Mouse (Mus musculus) forebrain, embryonic 11.5 days (tissue): ENCODE measurements around the gene Lamtor1. TPM values are rescaled to one million over a fixed set of nuclear protein-coding genes. Genes with fewer than 3 reads are reported as not detected.
A peak's percentile ranks its signal among the peaks of the same experiment; 100 is the strongest.

ENCODE experiments used
- ATAC-seq: fragments of 200-750 bp; cut with Nextera tagmentation; replicated peaks from 2 replicates; pipeline ENCODE4 v1.8.0; 2017; ENCODE audit warnings: moderate TSS enrichment; ENCODE audit not compliant: low FRiP score
- DNase-seq: peaks from one replicate; pipeline ENCODE4 v3.0.0-alpha.2; 2017; ENCODE audit warnings: low spot score
- H3K27ac ChIP-seq: fragments of 300-500 bp; sonication (generic); 2 replicates; pipeline ENCODE4 v1.5.1; 2014; ENCODE audit warnings: low read depth, low read length
- H3K27me3 ChIP-seq: fragments of 300-500 bp; sonication (generic); 2 replicates; pipeline ENCODE4 v1.6.1; 2014; ENCODE audit warnings: mild to moderate bottlenecking, low read length, mixed read lengths; ENCODE audit not compliant: control insufficient read depth, insufficient read depth
- H3K36me3 ChIP-seq: fragments of 300-500 bp; sonication (generic); 2 replicates; pipeline ENCODE4 v1.6.1; 2014; ENCODE audit warnings: mild to moderate bottlenecking, low read length, moderate library complexity, mixed read lengths; ENCODE audit not compliant: control insufficient read depth, insufficient read depth
- H3K4me1 ChIP-seq: fragments of 300-500 bp; sonication (generic); replicated peaks from 2 replicates; pipeline ENCODE4 v1.6.1; 2014; ENCODE audit warnings: low read length, mixed read lengths; ENCODE audit not compliant: control insufficient read depth, insufficient read depth
- H3K4me2 ChIP-seq: fragments of 300-500 bp; sonication (generic); 2 replicates; pipeline ENCODE4 v1.6.1; 2014; ENCODE audit warnings: low read depth, mild to moderate bottlenecking, low read length, moderate library complexity, mixed read lengths; ENCODE audit not compliant: severe bottlenecking
- H3K4me3 ChIP-seq: fragments of 300-500 bp; sonication (generic); 2 replicates; pipeline ENCODE4 v1.5.1; 2014; ENCODE audit warnings: low read depth, low read length
- H3K9ac ChIP-seq: fragments of 300-500 bp; sonication (generic); 2 replicates; pipeline ENCODE4 v1.6.1; 2014; ENCODE audit warnings: low read length
- H3K9me3 ChIP-seq: fragments of 300-500 bp; sonication (generic); 2 replicates; pipeline ENCODE4 v1.6.1; 2016; ENCODE audit warnings: low read length, mixed read lengths; ENCODE audit not compliant: control insufficient read depth
- WGBS: fragments of 180-500 bp; shearing (Covaris S2); extraction: QIAGEN DNeasy Blood & Tissue Kit; methylation state at CpG from one replicate; pipeline ENCODE4 v1.1.7; 2014; 5-methylcytosine and 5-hydroxymethylcytosine counted together
- polyA plus RNA-seq: library from polyadenylated mRNA; unstranded; fragments of >200 nt; fragmentation: Nextera tagmentation; extraction: Ambion mirVana; gene quantifications from 2 replicates; pipeline ENCODE4 v1.2.1, GENCODE M21; 2014

Lamtor1 gene
- polyA plus RNA-seq, 1 experiment from 2014 or later = 126 TPM

DNA sequence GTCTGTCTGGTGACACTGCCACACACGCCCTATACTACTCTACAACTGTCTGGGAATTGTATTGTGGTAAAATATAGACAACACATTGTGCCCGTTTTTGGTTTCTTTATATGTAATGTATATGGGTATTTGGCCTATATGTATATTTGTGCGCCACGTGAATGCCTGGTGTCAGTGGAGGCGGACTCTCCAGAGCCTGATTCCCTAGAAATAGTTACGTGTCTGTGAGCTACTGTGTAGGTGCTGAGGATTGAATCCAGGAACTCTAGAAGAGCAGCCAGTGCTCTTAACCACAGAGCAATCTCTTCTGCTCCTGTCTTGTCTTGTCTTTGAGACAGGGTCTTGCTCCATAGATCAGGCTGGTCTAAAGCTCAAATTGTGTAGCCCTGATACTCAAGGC, 19.4 kb upstream of the Lamtor1 start:
- Histone ChIP-seq H3K4me3 (no peak overlapping the region), H3K27me3 (no peaks in the 10 kb centered on the region), H3K27ac (no peak overlapping the region), H3K9ac (no peak overlapping the region), H3K4me2 (no peak overlapping the region), H3K9me3 (no peaks in the 10 kb centered on the region), H3K4me1 (no peaks in the 10 kb centered on the region), H3K36me3 (no peaks in the 10 kb centered on the region)
- DNase-seq (no peak), ATAC-seq (no peak)
- WGBS = 87% methylated on average over 6 of the region's 6 CpGs

DNA sequence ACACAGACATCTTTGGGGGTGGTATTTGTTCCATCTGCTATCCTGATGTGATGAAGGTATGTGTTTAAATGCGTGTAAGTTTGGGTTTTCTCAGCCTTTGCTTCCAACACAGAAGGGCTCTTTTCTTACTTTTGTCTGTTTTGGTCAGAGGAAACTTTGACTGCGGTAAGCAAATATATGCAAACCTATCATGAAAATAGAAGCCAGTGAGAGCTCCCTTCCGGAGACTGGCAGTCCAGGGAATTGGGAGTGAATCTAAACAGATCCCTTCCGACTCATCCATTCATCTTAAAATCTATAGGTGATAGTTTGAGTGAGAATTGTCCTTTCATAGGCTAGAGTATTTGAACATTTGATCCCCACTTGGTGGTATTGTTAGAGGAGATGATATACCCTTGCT, 17.2 kb upstream of the Lamtor1 start:
- no peaks in the 10 kb centered on the region for H3K36me3 ChIP-seq
- no peak for DNase-seq
- 88% methylated on average over 4 of the region's 4 CpGs for WGBS

GRCm38 (mm10) chr7:101895695-101896094, 10.0 kb upstream of the Lamtor1 start:
- H3K4me3 ChIP-seq = peak overlapping the region; percentile 54
- no peak for ATAC-seq
- DNase-seq = no peak
- peak overlapping the region; percentile 37; the same call in 1 of the 2 replicates for H3K9ac ChIP-seq
- 39% methylated on average over 9 of the region's 9 CpGs for WGBS
- peak overlapping the region; percentile 40 for H3K4me2 ChIP-seq
- no peak overlapping the region for H3K27ac ChIP-seq
- no peaks in the 10 kb centered on the region for H3K9me3 ChIP-seq
- H3K27me3 ChIP-seq = no peaks in the 10 kb centered on the region
- H3K4me1 ChIP-seq = no peaks in the 10 kb centered on the region; the same call in 1 of the 2 replicates
- H3K36me3 ChIP-seq = no peaks in the 10 kb centered on the region

More for the DNA sequence above, 17.2 kb upstream of the Lamtor1 start:
- no peak overlapping the region for H3K4me3 ChIP-seq
- H3K4me1 ChIP-seq = no peaks in the 10 kb centered on the region
- no peaks in the 10 kb centered on the region for H3K27me3 ChIP-seq
- no peaks in the 10 kb centered on the region for H3K9me3 ChIP-seq
- ATAC-seq = no peak
- H3K27ac ChIP-seq = no peak overlapping the region
- H3K4me2 ChIP-seq = no peak overlapping the region
- H3K9ac ChIP-seq = no peak overlapping the region

GRCm38 (mm10) chr7:101896104-101897066, 9.3 kb upstream of the Lamtor1 start:
- no peaks in the 10 kb centered on the region for H3K36me3 ChIP-seq
- under 1% methylated on average over 57 of the region's 57 CpGs for WGBS
- ATAC-seq (peak; percentile 98), DNase-seq (peak; percentile 96)
- H3K4me1 ChIP-seq = no peaks in the 10 kb centered on the region; the same call in 1 of the 2 replicates
- H3K27ac ChIP-seq = peak overlapping the region; percentile 93
- H3K9me3 ChIP-seq = no peaks in the 10 kb centered on the region
- peak overlapping the region; percentile 57 for H3K4me2 ChIP-seq
- H3K27me3 ChIP-seq = no peaks in the 10 kb centered on the region
- H3K9ac ChIP-seq = peak overlapping the region; percentile 77
- peak overlapping the region; percentile 54 for H3K4me3 ChIP-seq

- Histone ChIP-seq H3K27me3 (no peaks in the 10 kb centered on the region), H3K4me1 (no peaks in the 10 kb centered on the region; the same call in 1 of the 2 replicates), H3K36me3 (no peaks in the 10 kb centered on the region; the same call in 1 of the 2 replicates), H3K9me3 (no peaks in the 10 kb centered on the region; the same call in 1 of the 2 replicates), H3K4me2 (no peak overlapping the region), H3K9ac (no peak overlapping the region), H3K4me3 (no peak overlapping the region), H3K27ac (no peak overlapping the region)
- WGBS = 93% methylated on average over 16 of the region's 16 CpGs
- ATAC-seq (no peak), DNase-seq (no peak)
Measured at GRCm38 (mm10) chr7:101900331-101901097, 5.2 kb upstream of the Lamtor1 start.

DNA sequence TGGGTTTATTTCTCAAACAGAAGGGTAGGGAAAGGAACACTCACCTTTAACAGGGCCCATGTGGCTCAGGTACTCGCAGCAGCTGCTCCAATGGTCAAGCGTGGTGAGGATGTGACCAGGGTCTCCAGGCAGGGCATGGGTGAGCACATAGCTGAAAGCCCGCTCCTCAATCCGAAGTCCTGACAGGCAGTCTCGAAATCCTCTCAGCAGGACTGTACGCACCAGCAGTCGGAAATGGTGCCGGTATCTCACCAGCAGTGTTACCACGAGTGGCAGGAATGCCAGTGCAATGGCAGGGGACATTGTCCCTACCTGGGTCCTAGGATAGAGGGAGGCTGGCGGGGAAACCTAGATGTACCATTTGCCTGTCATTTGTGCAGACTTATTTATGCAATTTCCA, 3.7 kb upstream of the Lamtor1 start:
- no peak for ATAC-seq
- H3K9me3 ChIP-seq = no peaks in the 10 kb centered on the region; the same call in 1 of the 2 replicates
- 91% methylated on average over 10 of the region's 10 CpGs for WGBS
- no peak overlapping the region for H3K9ac ChIP-seq
- DNase-seq = no peak
- no peaks in the 10 kb centered on the region for H3K27me3 ChIP-seq
- H3K36me3 ChIP-seq = no peaks in the 10 kb centered on the region; the same call in 1 of the 2 replicates
- no peak overlapping the region for H3K27ac ChIP-seq
- H3K4me1 ChIP-seq = peaks cover 7% of the 10 kb centered on the region
- H3K4me2 ChIP-seq = no peak overlapping the region
- no peak overlapping the region for H3K4me3 ChIP-seq

GRCm38 (mm10) chr7:101902846-101903245, 2.9 kb upstream of the Lamtor1 start:
- Histone ChIP-seq H3K36me3 (no peaks in the 10 kb centered on the region; the same call in 1 of the 2 replicates), H3K9ac (no peak overlapping the region), H3K4me2 (no peak overlapping the region), H3K9me3 (no peaks in the 10 kb centered on the region; the same call in 1 of the 2 replicates), H3K27ac (no peak overlapping the region), H3K27me3 (no peaks in the 10 kb centered on the region), H3K4me3 (no peak overlapping the region), H3K4me1 (peaks cover 8% of the 10 kb centered on the region)
- ATAC-seq = no peak
- no peak for DNase-seq

DNA sequence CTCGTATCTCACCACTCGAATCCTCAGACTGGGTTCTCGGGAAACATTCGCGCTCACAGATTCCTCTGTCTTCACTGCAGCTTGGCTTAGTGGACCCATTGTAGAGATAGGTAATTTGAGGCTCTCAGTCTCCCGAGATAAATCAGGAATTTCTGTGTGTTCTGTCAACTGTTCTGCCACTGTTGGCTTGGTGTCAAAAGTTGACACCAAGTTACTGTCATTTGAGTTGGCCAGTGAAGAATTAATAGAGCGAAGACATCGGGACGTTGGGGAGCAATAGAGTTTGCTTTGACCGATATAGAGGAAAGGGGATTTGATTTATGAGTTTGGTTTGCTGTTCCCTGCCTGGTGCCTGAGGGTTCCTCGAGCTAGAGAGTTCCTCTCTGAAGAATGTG, 580 bp downstream of the Lamtor1 start, which contains the start of gene Tomt:
Gene Tomt, minus strand, starts transcription at position 73 of the 395 bp plus-strand sequence.
- peak within 1 kb of the TSS; percentile 88 for H3K9ac ChIP-seq

More for the DNA sequence above, 580 bp downstream of the Lamtor1 start, which contains the start of gene Tomt:
- no peaks in the 10 kb centered on the region for H3K27me3 ChIP-seq
- H3K27ac ChIP-seq = peak within 1 kb of the TSS; percentile 86
- H3K36me3 ChIP-seq = no peaks in the 10 kb centered on the region; the same call in 1 of the 2 replicates
- 23% methylated on average over 11 of the region's 11 CpGs for WGBS
- no peaks in the 10 kb centered on the region; the same call in 1 of the 2 replicates for H3K9me3 ChIP-seq
- DNase-seq (no peak), ATAC-seq (no peak)
- peak within 1 kb of the TSS; percentile 73 for H3K4me2 ChIP-seq
- H3K4me1 ChIP-seq = peaks cover 8% of the 10 kb centered on the region
- peak within 1 kb of the TSS; percentile 82 for H3K4me3 ChIP-seq
